Mouse (Mus musculus) WW6 (cell line): Measurements from ENCODE around the gene Tymp.

Experiments
- DNase-seq: peaks from one replicate; pipeline ENCODE4 v3.0.0-alpha.2; 2013; ENCODE audit warnings: low read depth, low spot score

Tymp gene

GRCm38 (mm10) chr15:89334271-89334670, 42.6 kb downstream of the Tymp start, which contains the start of gene Miox:
Gene Miox, plus strand, starts transcription at chr15:89334398.
- DNase-seq: no peak

DNA sequence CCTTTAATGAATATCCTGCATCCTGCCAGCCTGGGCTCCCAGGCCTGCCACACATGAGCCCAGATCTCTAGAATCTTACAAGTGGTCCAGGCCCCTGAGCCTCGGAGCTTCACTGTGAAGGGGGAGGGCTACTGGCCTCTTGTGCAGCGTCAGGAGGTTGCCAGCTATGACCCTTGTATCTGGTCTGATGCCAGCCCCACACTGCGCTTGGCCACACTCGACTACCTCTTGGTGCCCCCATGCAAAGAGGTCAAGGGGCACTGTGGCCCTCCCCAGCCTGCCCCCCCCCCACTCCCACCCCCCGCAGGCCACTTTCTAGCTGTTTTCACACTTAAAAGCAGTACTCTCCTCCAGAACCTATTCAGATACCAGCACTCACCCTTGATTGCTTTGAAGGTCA, 50.4 kb downstream of the Tymp start:
- no peak for DNase-seq

DNA sequence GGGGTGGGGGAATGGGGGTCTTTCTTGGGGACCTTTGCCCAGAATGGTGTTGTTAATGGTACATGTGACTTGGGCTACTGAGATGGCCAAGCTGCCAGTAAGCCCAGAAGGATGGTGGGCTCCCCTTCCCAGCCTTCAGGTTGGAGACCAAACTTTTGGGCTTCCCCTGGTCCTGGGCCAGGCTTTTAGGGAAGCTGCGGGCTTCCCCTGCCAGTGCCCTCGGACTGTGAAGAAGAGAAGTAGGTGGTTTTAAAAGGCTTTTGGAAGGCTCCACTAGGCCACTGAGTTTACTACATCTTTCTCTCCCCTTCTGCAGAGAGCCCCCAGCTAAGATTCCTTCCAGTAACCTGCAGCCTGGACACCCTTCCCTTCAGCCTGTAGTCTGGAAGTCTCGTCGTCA, 53.2 kb downstream of the Tymp start:
- no peak for DNase-seq

GRCm38 (mm10) chr15:89322670-89323522, 53.9 kb downstream of the Tymp start, which contains the start of gene Adm2:
Gene Adm2, plus strand, starts transcription at chr15:89322720.
- DNase-seq: no peak
